Comparison of ENCODE assay signal across 22 mouse cellular contexts in the genomic region with DNA sequence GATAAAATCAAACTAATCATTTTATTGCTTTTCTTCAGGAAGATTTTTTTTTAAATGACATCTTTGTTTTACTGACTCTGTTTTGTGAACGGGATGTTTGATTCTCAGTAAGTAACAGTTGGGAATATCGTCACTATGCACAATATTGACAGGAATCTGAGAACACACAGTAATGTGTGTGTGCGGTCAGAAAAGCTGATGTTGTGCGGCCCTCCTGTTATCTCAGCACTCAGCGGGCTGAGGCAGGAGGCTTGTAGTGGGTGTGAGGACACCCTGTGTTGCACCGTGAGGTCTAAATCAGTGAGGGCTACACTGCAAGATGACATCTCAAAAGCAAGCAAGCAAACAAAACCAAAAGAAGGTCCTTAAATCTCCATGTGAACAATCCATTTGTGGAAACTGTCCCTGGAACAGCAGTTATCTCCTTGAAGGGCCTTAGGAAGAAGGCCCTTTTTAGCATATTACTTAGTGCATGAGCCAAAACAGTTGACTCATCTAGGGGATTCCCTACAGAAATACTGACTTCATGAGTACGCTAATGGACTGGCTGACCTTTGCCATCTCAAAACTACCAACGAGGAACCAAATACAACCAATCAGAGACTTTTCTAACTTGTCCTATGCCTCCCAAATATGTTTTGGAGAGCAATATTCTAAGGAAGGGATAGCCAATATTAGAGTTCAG.
DNase-seq lines count a peak whose midpoint lies in the region; ATAC-seq and TF ChIP-seq lines count a peak whose summit lies in the region.
"Had no signal": no experiment of that assay in that cellular context is flagged by ENCODE, and none has a peak within 500 bp of the region (broad histone marks: within the 10 kb centered on the region; RNA-seq: fewer than 3 reads in every experiment).

No protein-coding gene starts in this region.

- ATAC-seq in inflammation-experienced regulatory T-cells, adult 6 months: peak; percentile 32
- no peak for ATAC-seq in megakaryocyte, adult 5-6 weeks (ENCODE audit: poor library complexity, severe bottlenecking)
- ATAC-seq: forebrain, embryonic 14.5 days; intestine, embryonic 15.5 days had no signal

- DNase-seq in 3T3-L1 (ENCODE audit: low read depth, low spot score): peak; percentile 75
- DNase-seq in A20 (ENCODE audit: low read depth, low spot score): peak; percentile 45
- DNase-seq in NIH3T3 (ENCODE audit: low read depth): peak; percentile 58
- DNase-seq in gastrocnemius, adult 18-20 months (ENCODE audit: low spot score): no peak
- no peak for DNase-seq in lung, adult 2 months
- DNase-seq: adrenal gland, adult 2 months; adrenal gland, postnatal 36 days; cerebellum, adult 2 months; cerebellum, postnatal 10 days; embryo, embryonic 11 days; gastrocnemius, postnatal 14 days; heart, postnatal 36 days; kidney, adult 2 months had no signal

- TF ChIP-seq POLR2A in lung, adult 2 months (IDR thresholded peaks at IDR 0.05; ENCODE audit: borderline replicate concordance, extremely low read depth, low read depth, low read length): no peak

- WGBS in lung, adult 2 months: 90% methylated on average over 8 of the region's 8 CpGs

- TF ChIP-seq CTCF in lung, adult 2 months (IDR thresholded peaks at IDR 0.05; ENCODE audit: insufficient read depth, low read length): no peak

- no peaks in the 10 kb centered on the region for H3K4me1 ChIP-seq in lung, adult 2 months (ENCODE audit: control insufficient read depth, insufficient read depth, low read length)
- H3K4me1 ChIP-seq: heart, embryonic 12.5 days; intestine, embryonic 15.5 days had no signal

- no peak overlapping the region for H3K4me3 ChIP-seq in lung, adult 2 months (replicated peaks; ENCODE audit: extremely low read depth, low read depth, low read length)
- H3K4me3 ChIP-seq: embryonic facial prominence, embryonic 15.5 days; erythroblast, embryonic 14.5 days; forebrain, embryonic 10.5 days; heart, embryonic 12.5 days; hindbrain, embryonic 15.5 days; intestine, embryonic 15.5 days had no signal

Comparison
In these comparisons a context has a peak if more than half of its experiments do, and no peak if none do; other contexts are left out.
1. DNase-seq: peak in 3T3-L1 (single experiment), A20 (single experiment) and NIH3T3 (single experiment); none in gastrocnemius, adult 18-20 months (single experiment) and lung, adult 2 months (single experiment).